Mouse (Mus musculus) left cerebral cortex, postnatal 14 days (tissue): ENCODE results near the gene Gga1. TPM values are rescaled to one million over a fixed set of nuclear protein-coding genes. Genes with fewer than 3 reads are reported as not detected.
"Not testable (repeated sequence)": the region's sequence is repeated elsewhere in the genome, so short reads cannot be mapped to it uniquely, and the experiment has no call there.

Experiments used
- DNase-seq, 2 experiments: peaks; one replicate each; pipeline ENCODE4 v3.0.0; 2021 to 2022; ENCODE audit warnings: low spot score in 2 of 2, mixed read lengths in 1 of 2
- intact Hi-C: fragments of 180-260 bp; cut with DNase I; formaldehyde crosslinking; loops from one replicate; pipeline ENCODE4 v1.15.1; 2025
- total RNA-seq, 2 experiments: library from RNA; stranded (reverse); gene quantifications; 2 replicates each; pipeline ENCODE4 v1.2.3; 2021

The Gga1 gene
- total RNA-seq, 2 experiments from 2014 or later, result 53.7 to 56.3 TPM

GRCm38 (mm10) chr15:78868826-78869233 lies 8.2 kb upstream of the Gga1 start:
- no peak for DNase-seq
- intact Hi-C loops, result no loop called here

DNA sequence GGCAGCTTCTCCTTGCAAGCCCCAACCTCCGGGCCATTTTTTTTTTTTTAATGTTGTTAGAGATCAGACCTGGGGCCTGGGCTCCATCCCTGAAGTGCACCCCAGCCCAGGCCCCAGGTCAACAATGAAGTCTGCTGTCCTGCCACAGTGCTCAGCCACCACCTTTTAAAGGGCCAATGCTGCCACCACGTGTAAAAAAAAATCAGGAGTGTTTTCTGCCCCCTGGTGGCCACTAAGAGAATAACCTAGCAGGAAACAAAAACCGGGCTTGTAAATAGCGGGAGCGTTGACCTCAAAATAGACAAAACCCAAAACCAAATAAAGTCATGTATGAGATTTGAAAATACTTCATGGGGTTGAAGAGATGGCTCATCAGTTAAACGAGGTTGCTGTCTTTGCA lies 7.2 kb upstream of the Gga1 start:
- DNase-seq, result peak in 1 of 2 experiments; percentile 52

GRCm38 (mm10) chr15:78872021-78872608 lies 4.9 kb upstream of the Gga1 start:
- intact Hi-C loops, result loop anchor here (5.0 kb wide), 1 partner anchor 45 kb away; no protein-coding TSS in a partner anchor
- DNase-seq, result no peak

More for the DNA sequence above, 7.2 kb upstream of the Gga1 start:
- intact Hi-C loops, result loop anchor here (5.0 kb wide), 1 partner anchor 42 kb away; no protein-coding TSS in a partner anchor

GRCm38 (mm10) chr15:78873803-78874435 lies 3.1 kb upstream of the Gga1 start:
- no peak for DNase-seq
- intact Hi-C loops, result loop anchor here (5.0 kb wide), 1 partner anchor 47 kb away; no protein-coding TSS in a partner anchor

- DNase-seq, result no peak
- intact Hi-C loops, result loop anchor here (5.0 kb wide), 1 partner anchor 48 kb away; no protein-coding TSS in a partner anchor
Observed at GRCm38 (mm10) chr15:78874989-78875388, 2.0 kb upstream of the Gga1 start.

DNA sequence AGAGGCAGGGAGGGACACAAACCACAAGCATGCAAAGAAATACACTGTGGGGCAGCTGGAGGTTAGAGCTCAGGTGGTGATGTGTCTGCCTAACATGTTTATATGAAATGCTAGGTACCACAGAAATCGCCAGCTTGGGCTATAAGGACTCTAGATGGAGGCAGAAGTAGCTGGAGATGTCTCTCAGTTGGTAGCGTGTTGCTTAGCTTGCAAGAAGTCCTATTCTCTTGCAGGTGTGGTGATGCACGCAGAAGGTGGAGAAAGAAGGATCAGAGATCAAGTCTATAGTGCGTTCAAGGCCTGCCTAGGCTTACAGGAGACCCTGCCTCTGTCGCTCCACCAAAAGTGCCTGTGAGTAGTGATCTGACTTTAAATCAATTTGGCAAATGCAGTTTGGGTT lies 1.5 kb upstream of the Gga1 start:
- DNase-seq, result no peak
- intact Hi-C loops, result no loop called here

DNA sequence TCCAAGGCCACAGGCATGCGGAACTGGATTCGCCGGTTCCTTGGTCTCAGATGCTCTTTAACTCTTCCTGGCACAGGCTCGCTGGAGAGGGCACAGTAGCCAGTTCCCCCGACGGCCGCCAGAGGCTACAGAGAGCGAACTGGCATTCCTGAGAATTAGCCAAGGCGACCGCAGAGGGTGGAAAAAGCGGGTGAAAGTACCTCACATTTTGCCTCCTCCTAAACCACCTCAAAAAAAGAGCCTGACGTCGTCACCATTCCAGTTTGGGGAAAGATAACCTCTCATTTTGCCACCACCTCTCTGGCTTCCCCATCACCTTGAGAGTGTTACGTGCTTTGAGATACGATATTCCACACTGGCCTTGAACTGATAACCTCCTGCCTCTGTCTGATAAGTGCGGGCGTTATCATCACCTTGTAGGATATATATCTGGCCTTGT lies 713 bp upstream of the Gga1 start:
- peak; percentile 83 to 91 for DNase-seq
- intact Hi-C loops, result no loop called here

- intact Hi-C loops, result no loop called here
- DNase-seq, result no peak
Observed at GRCm38 (mm10) chr15:78877810-78878390, 910 bp downstream of the Gga1 start.

- intact Hi-C loops, DNase-seq: not testable (repeated sequence)
Observed at GRCm38 (mm10) chr15:78878792-78879516, 2.0 kb downstream of the Gga1 start.

GRCm38 (mm10) chr15:78880432-78880831 lies 3.4 kb downstream of the Gga1 start:
- DNase-seq, result no peak
- intact Hi-C loops, result no loop called here

DNA sequence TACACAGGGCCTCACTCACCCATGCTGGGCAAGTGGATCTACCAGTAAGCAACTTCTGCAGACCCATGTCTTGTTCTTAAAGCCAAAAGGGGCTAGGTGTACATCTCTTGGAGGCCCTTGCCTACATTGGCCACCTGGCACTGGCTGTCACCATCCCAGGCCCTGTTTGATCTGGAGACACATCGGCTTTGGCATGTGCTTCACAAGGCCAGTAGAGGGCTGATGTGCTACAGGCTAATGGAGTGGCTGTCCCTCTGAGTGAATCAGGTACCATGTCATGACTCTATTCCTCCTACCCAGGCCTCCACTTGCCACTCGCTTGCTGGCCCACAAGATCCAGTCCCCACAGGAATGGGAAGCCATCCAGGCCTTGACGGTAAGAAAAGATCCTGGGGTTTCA lies 4.8 kb downstream of the Gga1 start:
- no peak for DNase-seq
- intact Hi-C loops, result no loop called here

DNA sequence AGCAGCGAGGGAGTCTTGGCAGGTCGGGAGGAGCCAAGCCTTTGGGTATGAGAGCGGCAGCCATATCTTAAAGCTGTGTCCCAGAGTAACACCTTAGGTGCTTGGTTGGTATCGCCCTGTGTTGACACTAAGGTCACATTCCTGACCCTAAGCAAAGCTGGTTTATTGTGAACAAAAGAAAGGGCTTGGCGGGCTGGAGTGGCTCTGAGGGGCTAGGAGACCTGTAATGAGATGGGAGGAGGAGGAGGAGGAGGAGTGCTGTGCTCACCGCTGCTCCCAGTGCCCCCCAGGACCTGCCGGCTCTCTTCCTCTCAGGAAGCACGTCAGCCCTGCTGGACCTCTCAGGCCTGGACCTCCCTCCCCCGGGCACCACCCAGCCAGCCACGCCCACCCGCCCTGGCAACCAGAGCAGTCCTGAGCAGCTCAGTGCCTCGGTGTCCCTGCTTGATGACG lies 12.4 kb downstream of the Gga1 start:
- DNase-seq, result no peak
- intact Hi-C loops, result no loop called here

DNA sequence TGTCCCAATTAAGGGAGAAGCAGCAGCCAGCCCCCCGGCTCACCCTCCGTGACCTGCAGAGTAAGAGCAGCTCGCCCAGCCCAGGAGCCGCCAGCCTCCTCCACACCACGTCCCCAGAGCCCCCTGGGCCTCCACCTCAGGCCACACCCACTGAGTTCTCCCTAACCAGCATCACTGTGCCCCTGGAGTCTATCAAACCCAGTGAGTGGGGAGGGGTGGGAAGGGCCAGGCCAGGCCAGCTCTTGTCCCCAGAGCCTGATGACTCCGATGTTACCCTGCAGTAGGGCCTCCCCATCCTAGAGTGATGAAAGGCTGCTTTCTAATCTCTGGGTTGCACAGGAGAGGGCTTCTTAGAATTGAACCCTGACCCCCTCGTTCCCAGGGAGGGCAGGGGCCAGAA lies 15.4 kb downstream of the Gga1 start:
- intact Hi-C loops, result no loop called here
- no peak for DNase-seq

- intact Hi-C loops, result no loop called here
Observed at GRCm38 (mm10) chr15:78894726-78895125, 17.7 kb downstream of the Gga1 start.

DNA sequence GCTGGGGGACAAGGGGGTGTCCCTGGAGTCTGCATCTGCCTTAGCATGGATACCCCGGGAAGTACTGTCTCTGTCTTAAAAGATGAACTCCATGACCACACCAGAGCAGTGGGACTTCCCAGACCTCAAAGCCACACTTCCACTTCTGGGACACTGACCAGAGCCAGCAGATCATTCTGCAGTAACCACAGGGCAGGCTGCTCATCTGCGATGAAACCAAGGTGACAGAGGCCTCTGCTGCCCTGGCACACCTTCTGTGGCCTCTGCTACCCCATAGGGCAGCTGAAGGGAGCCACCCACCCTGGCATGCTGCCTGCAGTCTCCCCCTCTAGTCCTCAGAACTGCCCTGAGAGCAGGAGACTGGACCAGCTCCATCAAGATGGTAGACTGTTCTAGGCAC lies 18.8 kb downstream of the Gga1 start:
- intact Hi-C loops, result no loop called here
- no peak for DNase-seq

More at GRCm38 (mm10) chr15:78894726-78895125, 17.7 kb downstream of the Gga1 start:
- DNase-seq, result no peak

DNA sequence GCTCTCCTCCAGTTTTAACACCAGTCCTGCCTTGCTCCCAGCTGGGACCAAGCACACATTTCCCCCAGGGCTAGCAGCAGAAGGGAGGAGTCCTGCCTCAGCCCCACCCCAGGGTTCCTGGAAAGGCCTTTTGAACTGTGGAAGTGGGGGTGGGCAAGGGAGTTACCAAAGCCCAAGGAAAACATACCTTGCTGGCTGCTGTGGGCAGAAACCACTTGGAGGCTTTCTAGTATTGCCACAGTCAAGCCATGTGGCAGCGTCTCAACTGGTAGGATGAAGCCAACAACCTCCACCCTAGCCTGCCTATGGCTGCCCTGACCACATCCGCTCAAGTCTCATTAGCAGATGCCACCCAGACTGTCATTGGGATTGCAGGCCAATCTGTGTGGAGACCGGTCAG lies 19.2 kb downstream of the Gga1 start:
- intact Hi-C loops, result no loop called here
- DNase-seq, result no peak

GRCm38 (mm10) chr15:78897488-78897887 lies 20.5 kb downstream of the Gga1 start:
- no peak for DNase-seq
- intact Hi-C loops, result no loop called here

- intact Hi-C loops, result no loop called here
- no peak for DNase-seq
Observed at GRCm38 (mm10) chr15:78898507-78899001, 21.6 kb downstream of the Gga1 start.

DNA sequence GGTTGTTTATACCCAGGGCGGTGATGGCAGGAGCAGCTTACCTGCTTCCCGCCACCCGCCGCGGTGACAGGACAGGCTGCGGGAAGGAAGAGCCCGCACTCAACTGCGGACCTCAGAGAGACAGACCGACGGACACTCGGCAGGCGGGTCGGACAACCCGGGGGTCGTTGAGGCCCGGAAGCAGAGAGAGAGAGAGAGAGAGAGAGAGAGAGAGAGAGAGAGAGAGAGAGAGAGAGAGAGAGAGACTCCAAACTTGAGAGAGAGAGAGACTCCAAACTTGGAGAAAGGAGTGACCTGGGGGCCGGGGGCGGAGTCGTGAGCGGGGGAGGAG lies 22.4 kb downstream of the Gga1 start, which contains the start of gene Gm49510:
Gm49510 (plus strand) TSS at position 259 of the 331 bp plus-strand sequence.
- intact Hi-C loops, result no loop called here
- DNase-seq, result no peak
